Mouse (Mus musculus) myocyte (in vitro differentiated cells): Measurements from ENCODE around the gene Gpr135.

Experiments used
- E2F4 ChIP-seq: IDR thresholded peaks from one replicate; pipeline ENCODE4 v1.6.1; 2011; ENCODE audit warnings: mild to moderate bottlenecking, control low read depth, moderate library complexity; ENCODE audit not compliant: insufficient read depth
- MAX ChIP-seq: IDR thresholded peaks from one replicate; pipeline ENCODE4 v1.6.1; 2011; ENCODE audit warnings: low read depth, mild to moderate bottlenecking, control low read depth
- MYOG ChIP-seq, 3 experiments: IDR thresholded peaks; one replicate each; pipeline ENCODE4 v1.6.1; 2011; ENCODE audit warnings: control low read depth in 2 of 3, low read depth in 2 of 3, mild to moderate bottlenecking in 2 of 3; ENCODE audit not compliant: insufficient read length in 2 of 3, control insufficient read depth in 1 of 3, insufficient read depth in 1 of 3
- POLR2A ChIP-seq: IDR thresholded peaks from one replicate; pipeline ENCODE4 v1.6.1; 2011; ENCODE audit warnings: low read depth, mild to moderate bottlenecking, control low read depth, moderate library complexity; ENCODE audit not compliant: insufficient read length
- SRF ChIP-seq: IDR thresholded peaks from one replicate; pipeline ENCODE4 v1.6.1; 2011; ENCODE audit warnings: low read depth; ENCODE audit not compliant: control insufficient read depth, insufficient read length
- USF1 ChIP-seq: IDR thresholded peaks from one replicate; pipeline ENCODE4 v1.6.1; 2011; ENCODE audit warnings: low read depth, mild to moderate bottlenecking, control low read depth, moderate library complexity

DNA sequence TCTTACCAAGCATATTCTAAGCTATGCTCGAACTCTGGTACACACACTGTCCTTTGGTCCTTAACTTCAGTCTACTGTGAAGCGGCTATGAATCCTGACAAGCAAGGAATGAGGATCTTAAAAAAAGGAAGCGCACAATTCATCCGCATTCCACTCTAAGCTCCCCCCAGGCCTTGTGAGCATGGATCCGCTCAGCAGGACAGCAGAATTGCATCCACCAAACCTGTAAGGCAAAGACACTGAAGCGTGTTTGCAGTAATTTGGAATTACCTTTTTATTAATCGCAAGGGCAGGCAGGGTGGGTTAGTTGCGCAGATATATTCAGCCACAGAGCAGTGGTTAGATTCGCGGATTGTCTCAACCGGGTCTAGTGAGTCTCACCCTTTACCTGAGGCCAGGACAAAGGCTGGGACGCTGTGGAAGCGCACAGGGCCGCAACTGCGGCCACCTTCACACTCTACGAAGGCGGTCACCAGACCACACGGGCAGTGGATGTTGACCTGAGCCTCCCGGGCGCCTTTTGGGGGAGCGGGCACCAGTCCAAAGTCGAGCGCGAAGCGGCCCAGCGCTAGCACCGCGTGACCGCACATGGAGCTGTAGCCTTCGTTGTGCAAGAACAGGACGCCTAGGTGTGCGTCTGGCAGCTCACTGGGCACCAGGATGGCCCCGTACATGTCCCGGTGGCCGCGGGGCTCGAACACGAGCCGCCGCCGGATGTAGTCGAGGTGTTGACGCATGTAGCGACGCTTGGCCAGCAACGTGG lies 13.5 kb upstream of the Gpr135 start:
- TF ChIP-seq MAX (no peak), POLR2A (no peak), MYOG (IDR thresholded peaks at IDR 0.05; ENCODE audit: control insufficient read depth in 1 of 3, insufficient read depth in 1 of 3, insufficient read length in 2 of 3, low read depth in 2 of 3) (no peak), USF1 (no peak), E2F4 (no peak), SRF (no peak)
